Mouse (Mus musculus) heart, embryonic 15.5 days (tissue): ENCODE measurements around the gene Hist1h2af. TPM values are rescaled to one million over a fixed set of nuclear protein-coding genes. Genes with fewer than 3 reads are reported as not detected.
A peak's percentile ranks its signal among the peaks of the same experiment; 100 is the strongest.
"Not testable (repeated sequence)": the region's sequence is repeated elsewhere in the genome, so short reads cannot be mapped to it uniquely, and the experiment has no call there.

ENCODE experiments used
- ATAC-seq: fragments of 200-750 bp; cut with Nextera tagmentation; replicated peaks from 2 replicates; pipeline ENCODE4 v1.8.0; 2017; ENCODE audit warnings: low read depth, moderate TSS enrichment; ENCODE audit not compliant: insufficient number of reproducible peaks, insufficient read depth, low FRiP score
- H3K27ac ChIP-seq: fragments of 300-500 bp; sonication (generic); 2 replicates; pipeline ENCODE4 v1.5.1; 2015; ENCODE audit warnings: mild to moderate bottlenecking, inconsistent platforms
- H3K27me3 ChIP-seq: fragments of 300-500 bp; sonication (generic); 2 replicates; pipeline ENCODE4 v1.6.1; 2015; ENCODE audit warnings: inconsistent platforms
- H3K36me3 ChIP-seq: fragments of 300-500 bp; sonication (generic); 2 replicates; pipeline ENCODE4 v1.6.1; 2015; ENCODE audit warnings: mild to moderate bottlenecking, inconsistent platforms
- H3K4me1 ChIP-seq: fragments of 300-500 bp; sonication (generic); replicated peaks from 2 replicates; pipeline ENCODE4 v1.6.1; 2015; ENCODE audit warnings: inconsistent platforms
- H3K4me2 ChIP-seq: fragments of 300-500 bp; sonication (generic); 2 replicates; pipeline ENCODE4 v1.6.1; 2015; ENCODE audit warnings: inconsistent platforms, mild to moderate bottlenecking, moderate library complexity
- H3K4me3 ChIP-seq: fragments of 300-500 bp; sonication (generic); 2 replicates; pipeline ENCODE4 v1.5.1; 2015; ENCODE audit warnings: mild to moderate bottlenecking, inconsistent platforms
- H3K9ac ChIP-seq: fragments of 300-500 bp; sonication (generic); 2 replicates; pipeline ENCODE4 v1.6.1; 2015; ENCODE audit warnings: mild to moderate bottlenecking, inconsistent platforms
- H3K9me3 ChIP-seq: fragments of 300-500 bp; sonication (generic); replicated peaks from 2 replicates; pipeline ENCODE4 v1.6.1; 2016; ENCODE audit warnings: inconsistent platforms
- WGBS: fragments of 180-500 bp; shearing (Covaris S2); methylation state at CpG from one replicate; pipeline ENCODE4 v1.1.7; 2015; ENCODE audit warnings: mixed read lengths; 5-methylcytosine and 5-hydroxymethylcytosine counted together
- polyA plus RNA-seq: library from polyadenylated mRNA; unstranded; fragments of >200 nt; fragmentation: Nextera tagmentation; extraction: Ambion mirVana; gene quantifications from 2 replicates; pipeline ENCODE4 v1.2.1, GENCODE M21; 2015

The Hist1h2af gene
- polyA plus RNA-seq, 1 experiment from 2014 or later, result 2.6 TPM

- WGBS, result 1% methylated on average over 18 of the region's 18 CpGs
- H3K4me3 ChIP-seq, result peak within 1 kb of the TSS; percentile 47
- peak; percentile 53; the same call in 1 of the 2 replicates for ATAC-seq
- H3K4me1 ChIP-seq, result peaks cover 33% of the 10 kb centered on the region
- H3K9ac ChIP-seq, result peak within 1 kb of the TSS; percentile 61
- no peaks in the 10 kb centered on the region for H3K9me3 ChIP-seq
- peak within 1 kb of the TSS; percentile 73 for H3K4me2 ChIP-seq
- no peaks in the 10 kb centered on the region for H3K27me3 ChIP-seq
- peak within 1 kb of the TSS; percentile 79 for H3K27ac ChIP-seq
- no peaks in the 10 kb centered on the region for H3K36me3 ChIP-seq
Observed at GRCm38 (mm10) chr13:23575271-23575851, 41.7 kb downstream of the Hist1h2af start, which contains the start of gene Hist1h3d. Gene Hist1h3d, plus strand, starts transcription at chr13:23575763.

- H3K4me2 ChIP-seq, result peak overlapping the region; percentile 73
- H3K4me3 ChIP-seq, result peak overlapping the region; percentile 47
- H3K9me3 ChIP-seq, ATAC-seq, H3K36me3 ChIP-seq, H3K27me3 ChIP-seq: not testable (repeated sequence)
- H3K9ac ChIP-seq, result peak overlapping the region; percentile 61
- H3K27ac ChIP-seq, result peak overlapping the region; percentile 77
- WGBS, result 2% methylated on average over 11 of the region's 40 CpGs
- peaks cover 35% of the 10 kb centered on the region for H3K4me1 ChIP-seq
Observed at GRCm38 (mm10) chr13:23575864-23576313, 42.2 kb downstream of the Hist1h2af start.

GRCm38 (mm10) chr13:23576351-23576881 is 42.7 kb downstream of the Hist1h2af start:
- Histone ChIP-seq H3K4me1 (peaks cover 38% of the 10 kb centered on the region), H3K4me3 (peak overlapping the region; percentile 47), H3K9ac (peak overlapping the region; percentile 61), H3K9me3 (no peaks in the 10 kb centered on the region), H3K4me2 (peak overlapping the region; percentile 73), H3K27ac (peak overlapping the region; percentile 77), H3K36me3 (no peaks in the 10 kb centered on the region), H3K27me3 (no peaks in the 10 kb centered on the region)
- no peak for ATAC-seq
- 22% methylated on average over 7 of the region's 7 CpGs for WGBS

GRCm38 (mm10) chr13:23576906-23577639 is 43.4 kb downstream of the Hist1h2af start:
- no peaks in the 10 kb centered on the region for H3K27me3 ChIP-seq
- peaks cover 37% of the 10 kb centered on the region for H3K4me1 ChIP-seq
- peak overlapping the region; percentile 47 for H3K4me3 ChIP-seq
- no peak for ATAC-seq
- H3K9ac ChIP-seq, result peak overlapping the region; percentile 61; the same call in 1 of the 2 replicates
- no peaks in the 10 kb centered on the region for H3K9me3 ChIP-seq
- peak overlapping the region; percentile 77 for H3K27ac ChIP-seq
- H3K4me2 ChIP-seq, result peak overlapping the region; percentile 73
- H3K36me3 ChIP-seq, result no peaks in the 10 kb centered on the region
- WGBS, result 52% methylated on average over 6 of the region's 6 CpGs

- Histone ChIP-seq H3K36me3 (no peaks in the 10 kb centered on the region), H3K4me3 (no peak overlapping the region), H3K4me1 (peaks cover 35% of the 10 kb centered on the region), H3K27me3 (no peaks in the 10 kb centered on the region), H3K9ac (no peak overlapping the region), H3K4me2 (no peak overlapping the region), H3K27ac (no peak overlapping the region), H3K9me3 (no peaks in the 10 kb centered on the region)
- WGBS, result 85% methylated on average over 1 of the region's 1 CpGs
- ATAC-seq, result no peak
Observed at GRCm38 (mm10) chr13:23577835-23578234, 44.1 kb downstream of the Hist1h2af start.

- Histone ChIP-seq H3K27ac (peak within 1 kb of the TSS; percentile 79), H3K9me3 (no peaks in the 10 kb centered on the region), H3K9ac (peak within 1 kb of the TSS; percentile 66), H3K4me1 (peaks cover 33% of the 10 kb centered on the region), H3K36me3 (no peaks in the 10 kb centered on the region), H3K4me2 (peak within 1 kb of the TSS; percentile 79), H3K4me3 (peak within 1 kb of the TSS; percentile 57), H3K27me3 (no peaks in the 10 kb centered on the region)
- ATAC-seq, result peak; percentile 84
- WGBS, result under 1% methylated on average over 43 of the region's 43 CpGs
Observed at GRCm38 (mm10) chr13:23581408-23582218, 47.9 kb downstream of the Hist1h2af start, which contains the start of gene Hist1h4d. Gene Hist1h4d, plus strand, starts transcription at chr13:23581598.

GRCm38 (mm10) chr13:23582219-23583056 is 48.7 kb downstream of the Hist1h2af start:
- no peak for ATAC-seq
- Histone ChIP-seq H3K9me3 (no peaks in the 10 kb centered on the region), H3K36me3 (no peaks in the 10 kb centered on the region), H3K27ac (peak overlapping the region; percentile 79), H3K4me3 (peak overlapping the region; percentile 57), H3K4me2 (peak overlapping the region; percentile 79), H3K27me3 (no peaks in the 10 kb centered on the region), H3K9ac (peak overlapping the region; percentile 66), H3K4me1 (peaks cover 32% of the 10 kb centered on the region)
- 13% methylated on average over 6 of the region's 6 CpGs for WGBS

GRCm38 (mm10) chr13:23583387-23584068 is 49.8 kb downstream of the Hist1h2af start:
- Histone ChIP-seq H3K27ac (peak overlapping the region; percentile 79), H3K4me1 (peaks cover 32% of the 10 kb centered on the region), H3K9ac (no peak overlapping the region), H3K4me2 (peak overlapping the region; percentile 79; the same call in 1 of the 2 replicates), H3K9me3 (no peaks in the 10 kb centered on the region), H3K4me3 (0 out of 2 replicates have a peak overlapping the region, but pooled peaks have one; percentile 8), H3K36me3 (no peaks in the 10 kb centered on the region), H3K27me3 (no peaks in the 10 kb centered on the region)
- ATAC-seq, result no peak
